24 mouse cellular contexts compared by ENCODE assay signal in the genomic region with DNA sequence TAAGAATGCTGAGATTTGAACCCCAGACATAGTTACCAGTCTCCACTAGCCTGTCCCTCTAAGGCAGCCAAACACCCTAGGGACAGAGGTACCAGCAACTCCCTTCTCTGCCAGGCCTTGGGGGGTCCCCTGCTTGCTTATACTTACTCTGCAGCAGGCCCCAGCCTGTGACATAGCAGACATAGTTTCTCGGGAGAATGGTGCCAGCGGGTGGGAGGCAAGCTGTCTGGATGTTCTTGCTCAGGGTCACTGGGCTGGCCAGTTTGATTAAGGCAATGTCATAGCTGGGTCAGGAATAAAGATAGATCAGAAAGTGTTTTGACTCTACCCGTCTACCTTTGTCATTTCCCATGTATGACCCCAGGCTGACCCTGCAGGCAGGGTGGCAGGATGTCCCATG. TPM values are rescaled to one million over a fixed set of nuclear protein-coding genes. Genes with fewer than 3 reads are reported as not detected.
DNase-seq lines count a peak whose midpoint lies in the region; ATAC-seq and TF ChIP-seq lines count a peak whose summit lies in the region.
"Had no signal": no experiment of that assay in that cellular context is flagged by ENCODE, and none has a peak within 500 bp of the region (broad histone marks: within the 10 kb centered on the region; RNA-seq: fewer than 3 reads in every experiment).

No protein-coding gene starts in this region.

- peaks cover 3% of the 10 kb centered on the region; the same call in 1 of the 2 replicates for H3K4me1 ChIP-seq in heart, embryonic 16.5 days (ENCODE audit: control insufficient read depth, insufficient read depth, low read length)
- peaks cover 55% of the 10 kb centered on the region for H3K4me1 ChIP-seq in E14TG2a.4 (replicated peaks; ENCODE audit: low read depth, low read length)
- H3K4me1 ChIP-seq: embryonic facial prominence, embryonic 12.5 days had no signal

- H3K9me3 ChIP-seq in heart, embryonic 16.5 days (replicated peaks; ENCODE audit: control insufficient read depth, low read length), result no peaks in the 10 kb centered on the region
- H3K9me3 ChIP-seq in E14TG2a.4 (ENCODE audit: low read length), result no peaks in the 10 kb centered on the region
- H3K9me3 ChIP-seq: embryonic facial prominence, embryonic 12.5 days; G1E; hindbrain, embryonic 12.5 days had no signal

- 41% methylated on average over 3 of the region's 3 CpGs for WGBS in heart, embryonic 16.5 days

- ATAC-seq in heart, embryonic 16.5 days (replicated peaks; ENCODE audit: extremely low read depth, insufficient read depth, low FRiP score), result 0 out of 2 replicates have a peak, but pooled peaks have one; percentile 37
- ATAC-seq: forebrain, embryonic 16.5 days; hindbrain, embryonic 16.5 days; inflammation-experienced regulatory T-cells, adult 6 months had no signal

- H3K27ac ChIP-seq in heart, embryonic 16.5 days (ENCODE audit: low read length), result no peak overlapping the region
- H3K27ac ChIP-seq: embryonic facial prominence, embryonic 12.5 days; hindbrain, embryonic 12.5 days had no signal

- no peak overlapping the region for H3K4me3 ChIP-seq in heart, embryonic 16.5 days (ENCODE audit: low read length)
- peak overlapping the region; percentile 71 for H3K4me3 ChIP-seq in E14TG2a.4 (replicated peaks; ENCODE audit: low read length)
- H3K4me3 ChIP-seq: embryonic facial prominence, embryonic 12.5 days; hindbrain, embryonic 12.5 days had no signal

- no peak for DNase-seq in heart, postnatal 10 days
- DNase-seq in ovary, postnatal 36 days (ENCODE audit: low spot score), result peak; percentile 45
- DNase-seq in ovary, postnatal 10 days (ENCODE audit: low spot score), result no peak
- peak; percentile 57 for DNase-seq in testis, postnatal 10 days (ENCODE audit: low spot score)
- DNase-seq: adrenal gland, postnatal 10 days; cerebellum, adult 11-12 months; cerebellum, adult 9-10 months; cerebellum, postnatal 25 days; gastrocnemius, postnatal 10 days; heart, postnatal 4 days had no signal

- H3K4me2 ChIP-seq in heart, embryonic 16.5 days (ENCODE audit: low read depth, low read length), result no peak overlapping the region
- H3K4me2 ChIP-seq: embryonic facial prominence, embryonic 12.5 days; hindbrain, embryonic 12.5 days had no signal

- intact Hi-C loops in heart, postnatal 10 days (cut with DNase I), result no loop called here

- no peak for TF ChIP-seq CTCF in E14TG2a.4 (conservative IDR thresholded peaks at IDR 0.05; ENCODE audit: low read length)

- no peaks in the 10 kb centered on the region; the same call in 1 of the 2 replicates for H3K36me3 ChIP-seq in heart, embryonic 16.5 days (ENCODE audit: control insufficient read depth, insufficient read depth)
- H3K36me3 ChIP-seq in E14TG2a.4 (ENCODE audit: insufficient read depth, low read length), result no peaks in the 10 kb centered on the region; the same call in 1 of the 2 replicates
- H3K36me3 ChIP-seq: embryonic facial prominence, embryonic 12.5 days; hindbrain, embryonic 12.5 days had no signal

- H3K27me3 ChIP-seq in heart, embryonic 16.5 days (ENCODE audit: control insufficient read depth, insufficient read depth, low read length), result no peaks in the 10 kb centered on the region
- H3K27me3 ChIP-seq in E14TG2a.4 (ENCODE audit: insufficient read depth, low read length), result peaks cover 8% of the 10 kb centered on the region
- H3K27me3 ChIP-seq: embryonic facial prominence, embryonic 12.5 days; hindbrain, embryonic 12.5 days had no signal

- no peak overlapping the region for H3K9ac ChIP-seq in heart, embryonic 16.5 days (ENCODE audit: low read length)
- H3K9ac ChIP-seq: embryonic facial prominence, embryonic 12.5 days; hindbrain, embryonic 12.5 days had no signal

RNA-seq across cellular contexts. Expression of a gene that starts 4.8 kb away (rescaled TPM):
- polyA plus RNA-seq in heart, embryonic 16.5 days (2015; fragmentation: Nextera tagmentation; extraction: Ambion mirVana), result 0.63 TPM in 1 of 2 replicates, not detected in the other
- under 1 TPM in 1 of 2 experiments, not detected in 1; 0.87 TPM for total RNA-seq in heart, postnatal 10 days (2021)
- total RNA-seq: adrenal gland, postnatal 10 days; G1E; gastrocnemius, postnatal 10 days; gastrocnemius, postnatal 4 days; heart, postnatal 4 days had no signal
- polyA plus RNA-seq: embryonic facial prominence, embryonic 12.5 days; forebrain, embryonic 11.5 days; forebrain, embryonic 16.5 days; G1E; heart, embryonic 14.5 days; hindbrain, embryonic 12.5 days; hindbrain, embryonic 16.5 days; inflammation-experienced regulatory T-cells, adult 6 months had no signal

RNA-seq across cellular contexts. Expression of a gene that starts 25.0 kb away (rescaled TPM):
- polyA plus RNA-seq in heart, embryonic 16.5 days (2015; fragmentation: Nextera tagmentation; extraction: Ambion mirVana), result not detected in 2 replicates
- not detected for total RNA-seq in heart, postnatal 10 days (2021)
- total RNA-seq: adrenal gland, postnatal 10 days; G1E; gastrocnemius, postnatal 10 days; gastrocnemius, postnatal 4 days; heart, adult 8-10 months; heart, postnatal 4 days had no signal
- polyA plus RNA-seq: cortical plate, adult 2 months; embryonic facial prominence, embryonic 12.5 days; forebrain, embryonic 11.5 days; forebrain, embryonic 16.5 days; frontal cortex, adult 2 months; G1E; heart, embryonic 14.5 days; hindbrain, embryonic 12.5 days; hindbrain, embryonic 16.5 days; inflammation-experienced regulatory T-cells, adult 6 months had no signal

RNA-seq across cellular contexts. Expression of a gene that starts 27.8 kb away (rescaled TPM):
- polyA plus RNA-seq in heart, embryonic 16.5 days (2015; fragmentation: Nextera tagmentation; extraction: Ambion mirVana), result 17.1 and 19.3 TPM in 2 replicates
- total RNA-seq in heart, postnatal 10 days (2021), result 10 to 100 TPM; 10.5 to 12.4 TPM

RNA-seq across cellular contexts. Expression of a gene that starts 30.4 kb away (rescaled TPM):
- 4.4 and 4.5 TPM in 2 replicates for polyA plus RNA-seq in heart, embryonic 16.5 days (2015; fragmentation: Nextera tagmentation; extraction: Ambion mirVana)
- 10 to 100 TPM; 17.6 to 18.0 TPM for total RNA-seq in heart, postnatal 10 days (2021)

RNA-seq across cellular contexts. Expression of a gene that starts 53.5 kb away (rescaled TPM):
- 79.2 and 80.4 TPM in 2 replicates for polyA plus RNA-seq in heart, embryonic 16.5 days (2015; fragmentation: Nextera tagmentation; extraction: Ambion mirVana)
- 10 to 100 TPM; 30.4 to 36.7 TPM for total RNA-seq in heart, postnatal 10 days (2021)

Comparison
In these comparisons a context has a peak if more than half of its experiments do, and no peak if none do; other contexts are left out.
1. DNase-seq: peak in ovary, postnatal 36 days (single experiment) and testis, postnatal 10 days (single experiment); none in heart, postnatal 10 days (0 of 2) and ovary, postnatal 10 days (single experiment).